Mouse (Mus musculus) stomach, embryonic 14.5 days (tissue): ENCODE measurements around the gene Tmem95. TPM values are rescaled to one million over a fixed set of nuclear protein-coding genes. Genes with fewer than 3 reads are reported as not detected.
A peak's percentile ranks its signal among the peaks of the same experiment; 100 is the strongest.

ENCODE experiments used
- ATAC-seq: fragments of 200-750 bp; cut with Nextera tagmentation; 2 replicates; pipeline ENCODE4 v1.8.0; 2017; ENCODE audit warnings: low read depth, moderate TSS enrichment; ENCODE audit not compliant: insufficient number of reproducible peaks, insufficient read depth, low FRiP score
- H3K27ac ChIP-seq: fragments of 300-500 bp; sonication (generic); 2 replicates; pipeline ENCODE4 v1.5.1; 2014; ENCODE audit warnings: mild to moderate bottlenecking, low read length, moderate library complexity, mixed read lengths
- H3K27me3 ChIP-seq: fragments of 300-500 bp; sonication (generic); 2 replicates; pipeline ENCODE4 v1.6.1; 2014; ENCODE audit warnings: low read length, control low read depth, mixed read lengths; ENCODE audit not compliant: control insufficient read depth, insufficient read depth
- H3K36me3 ChIP-seq: fragments of 300-500 bp; sonication (generic); 2 replicates; pipeline ENCODE4 v1.6.1; 2014; ENCODE audit warnings: mild to moderate bottlenecking, control low read depth, low read length, moderate library complexity, mixed read lengths; ENCODE audit not compliant: control insufficient read depth, insufficient read depth
- H3K4me1 ChIP-seq: fragments of 300-500 bp; sonication (generic); 2 replicates; pipeline ENCODE4 v1.6.1; 2014; ENCODE audit warnings: low read length, control low read depth, mixed read lengths; ENCODE audit not compliant: control insufficient read depth, insufficient read depth
- H3K4me2 ChIP-seq: fragments of 300-500 bp; sonication (generic); replicated peaks from 2 replicates; pipeline ENCODE4 v1.6.1; 2014; ENCODE audit warnings: low read depth, low read length, control low read depth
- H3K4me3 ChIP-seq: fragments of 300-500 bp; sonication (generic); 2 replicates; pipeline ENCODE4 v1.5.1; 2014; ENCODE audit warnings: low read depth, low read length, control low read depth
- H3K9ac ChIP-seq: fragments of 300-500 bp; sonication (generic); replicated peaks from 2 replicates; pipeline ENCODE4 v1.6.1; 2014; ENCODE audit warnings: low read depth, mild to moderate bottlenecking, control low read depth, low read length, moderate library complexity, mixed read lengths
- H3K9me3 ChIP-seq: fragments of 300-500 bp; sonication (generic); 2 replicates; pipeline ENCODE4 v1.6.1; 2016; ENCODE audit warnings: low read depth, low read length, control low read depth; ENCODE audit not compliant: control insufficient read depth
- WGBS: fragments of 180-500 bp; shearing (Covaris S2); extraction: QIAGEN DNeasy Blood & Tissue Kit; methylation state at CpG from one replicate; pipeline ENCODE4 v1.1.7; 2014; 5-methylcytosine and 5-hydroxymethylcytosine counted together
- polyA plus RNA-seq: library from polyadenylated mRNA; unstranded; fragments of >200 nt; fragmentation: Nextera tagmentation; extraction: Ambion mirVana; gene quantifications from 2 replicates; pipeline ENCODE4 v1.2.1, GENCODE M21; 2014

Tmem95 gene
- polyA plus RNA-seq, 1 experiment from 2014 or later, result not detected

DNA sequence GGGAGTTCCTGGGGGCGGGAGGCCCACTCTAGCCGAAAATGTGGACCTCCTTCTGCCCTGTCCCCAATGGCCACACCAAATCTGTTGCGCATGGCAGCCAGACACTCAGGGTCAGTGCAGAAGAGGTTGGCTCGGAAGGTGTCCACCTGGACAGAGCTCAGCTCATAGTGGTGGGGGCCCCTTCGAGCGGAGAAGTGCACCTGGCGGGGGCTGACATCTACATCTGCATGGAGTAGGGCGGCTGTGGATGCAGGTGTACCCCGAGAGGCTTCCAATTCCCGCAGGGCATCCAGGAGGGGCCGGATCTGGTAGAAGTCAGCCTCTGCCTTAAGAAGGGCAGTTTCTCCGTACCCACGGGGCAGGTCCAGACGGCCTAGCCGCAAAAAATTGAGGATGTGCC is 1.9 kb upstream of the Tmem95 start:
- Histone ChIP-seq H3K36me3 (no peaks in the 10 kb centered on the region), H3K9me3 (no peaks in the 10 kb centered on the region), H3K4me1 (peaks cover 23% of the 10 kb centered on the region), H3K4me2 (peak overlapping the region; percentile 71), H3K4me3 (peak overlapping the region; percentile 37), H3K27ac (no peak overlapping the region), H3K9ac (peak overlapping the region; percentile 25; the same call in 1 of the 2 replicates), H3K27me3 (no peaks in the 10 kb centered on the region)
- WGBS, result 46% methylated on average over 15 of the region's 15 CpGs
- ATAC-seq, result no peak

DNA sequence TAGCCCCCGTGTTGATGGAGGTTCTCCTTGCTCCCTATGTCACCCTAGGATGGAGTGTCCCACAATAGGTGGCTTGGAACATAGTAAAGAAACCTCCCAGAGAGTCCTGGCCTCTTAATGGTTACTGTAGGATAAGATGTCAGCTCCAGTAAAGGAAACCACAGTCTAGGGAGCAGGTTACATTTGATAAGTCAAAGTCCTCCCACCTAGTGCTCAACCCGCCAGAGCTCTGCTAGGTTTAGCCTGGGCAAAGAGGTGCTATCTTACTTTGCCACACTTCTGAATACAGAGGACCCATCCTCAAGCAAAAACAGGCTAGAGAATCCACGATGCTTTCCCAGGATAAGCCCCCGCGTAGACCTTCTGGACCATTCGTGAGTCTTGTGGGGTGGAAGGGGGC is 1.1 kb upstream of the Tmem95 start:
- Histone ChIP-seq H3K27ac (0 out of 2 replicates have a peak overlapping the region, but pooled peaks have one; percentile 7), H3K4me3 (peak overlapping the region; percentile 37), H3K4me2 (peak overlapping the region; percentile 71), H3K36me3 (no peaks in the 10 kb centered on the region), H3K4me1 (peaks cover 23% of the 10 kb centered on the region), H3K9me3 (no peaks in the 10 kb centered on the region), H3K9ac (no peak overlapping the region), H3K27me3 (no peaks in the 10 kb centered on the region)
- no peak for ATAC-seq
- WGBS, result 83% methylated on average over 6 of the region's 6 CpGs

DNA sequence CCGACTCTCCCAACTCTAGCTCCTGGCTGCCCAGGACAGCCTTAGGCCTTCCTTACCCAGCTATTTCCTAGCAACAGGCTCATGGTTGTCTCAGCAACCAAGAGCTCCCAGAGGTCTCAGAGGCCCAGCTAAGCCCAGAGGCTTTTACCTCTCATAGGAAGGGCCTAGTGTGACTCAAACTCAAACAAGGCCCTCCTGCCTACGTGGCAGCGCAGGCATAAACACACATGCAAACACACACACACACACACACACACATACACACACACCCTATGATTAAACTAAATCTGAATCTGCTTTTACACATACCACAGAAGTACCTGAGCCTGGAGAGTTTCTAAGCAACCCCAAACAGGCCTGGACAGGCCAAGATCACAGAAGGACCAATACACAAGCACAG is 581 bp upstream of the Tmem95 start:
- Histone ChIP-seq H3K9me3 (no peaks in the 10 kb centered on the region), H3K4me3 (no peak overlapping the region), H3K4me1 (peaks cover 23% of the 10 kb centered on the region), H3K36me3 (no peaks in the 10 kb centered on the region), H3K4me2 (no peak overlapping the region), H3K27ac (0 out of 2 replicates have a peak overlapping the region, but pooled peaks have one; percentile 7), H3K9ac (no peak overlapping the region), H3K27me3 (no peaks in the 10 kb centered on the region)
- no peak for ATAC-seq
- WGBS, result 78% methylated on average over 3 of the region's 3 CpGs

DNA sequence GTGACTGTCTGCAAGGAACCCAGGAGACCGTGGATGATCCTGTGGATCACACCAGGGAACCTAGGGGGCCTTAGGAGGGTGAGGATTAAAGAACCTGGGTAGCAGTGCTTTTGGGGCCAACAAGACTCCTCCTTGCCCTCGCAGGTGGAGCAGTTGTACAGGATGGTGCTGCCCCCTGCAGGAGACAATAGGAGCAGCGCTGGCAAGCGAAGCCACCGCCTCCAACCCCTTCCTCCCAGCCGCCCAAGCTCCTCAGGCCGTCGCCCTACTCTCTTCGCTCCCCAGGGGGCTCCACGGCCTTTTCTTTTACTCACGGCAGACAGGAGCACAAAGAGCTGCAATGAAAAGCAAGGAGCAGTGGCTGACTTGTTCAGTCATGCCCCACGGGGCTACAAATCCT is 951 bp downstream of the Tmem95 start:
- 3% methylated on average over 12 of the region's 12 CpGs for WGBS
- Histone ChIP-seq H3K4me2 (peak overlapping the region; percentile 19), H3K27me3 (no peaks in the 10 kb centered on the region), H3K36me3 (no peaks in the 10 kb centered on the region), H3K9me3 (no peaks in the 10 kb centered on the region), H3K27ac (peak overlapping the region; percentile 28; the same call in 1 of the 2 replicates), H3K9ac (no peak overlapping the region), H3K4me1 (peaks cover 23% of the 10 kb centered on the region), H3K4me3 (no peak overlapping the region)
- no peak for ATAC-seq

DNA sequence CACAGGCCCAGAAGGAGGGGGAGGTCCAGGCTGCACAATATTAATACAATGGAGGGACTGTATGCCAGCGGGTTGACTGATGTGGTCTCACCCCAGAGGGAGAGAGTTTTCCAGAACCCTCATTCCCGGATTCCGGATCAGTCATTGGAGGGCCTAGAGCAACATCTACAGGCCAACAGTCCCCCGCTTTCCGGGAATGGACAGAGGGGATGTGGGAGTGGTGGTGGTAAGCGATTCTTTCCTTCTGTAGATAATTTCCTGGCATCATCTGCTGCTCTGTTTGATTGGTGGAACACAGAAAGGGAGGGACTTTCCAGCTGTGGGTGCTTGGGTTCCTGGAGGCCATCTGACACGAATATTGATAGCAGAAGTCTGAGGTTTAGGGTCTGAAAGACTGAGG is 1.6 kb downstream of the Tmem95 start:
- Histone ChIP-seq H3K27ac (peak overlapping the region; percentile 28; the same call in 1 of the 2 replicates), H3K4me3 (no peak overlapping the region), H3K9me3 (no peaks in the 10 kb centered on the region), H3K27me3 (no peaks in the 10 kb centered on the region), H3K4me1 (peaks cover 20% of the 10 kb centered on the region), H3K36me3 (no peaks in the 10 kb centered on the region), H3K4me2 (no peak overlapping the region), H3K9ac (no peak overlapping the region)
- 36% methylated on average over 7 of the region's 7 CpGs for WGBS
- no peak for ATAC-seq

DNA sequence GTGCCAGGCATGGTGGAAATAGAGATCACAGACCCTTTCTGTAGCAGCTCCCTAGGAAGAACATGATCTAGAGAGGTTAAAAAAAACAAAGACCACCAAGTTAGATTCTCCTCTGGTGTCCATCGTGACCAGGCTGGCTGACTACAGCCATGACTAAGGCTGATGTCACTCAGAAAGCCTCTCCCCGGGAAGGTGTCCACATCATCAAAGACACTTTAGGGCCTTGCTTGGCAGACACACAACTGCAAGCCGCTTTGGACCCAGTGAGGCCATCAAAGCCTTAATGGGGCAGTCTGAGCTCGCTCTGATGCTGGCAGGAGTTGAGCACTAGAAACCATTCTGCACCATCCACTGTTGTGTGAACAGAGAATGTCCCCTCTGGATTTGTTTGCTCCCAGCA is 5.4 kb downstream of the Tmem95 start:
- WGBS, result 81% methylated on average over 4 of the region's 4 CpGs
- H3K9ac ChIP-seq, result no peak overlapping the region
- no peak overlapping the region for H3K4me3 ChIP-seq
- no peak overlapping the region for H3K27ac ChIP-seq
- no peaks in the 10 kb centered on the region for H3K9me3 ChIP-seq
- no peak overlapping the region for H3K4me2 ChIP-seq
- no peaks in the 10 kb centered on the region for H3K36me3 ChIP-seq
- H3K27me3 ChIP-seq, result no peaks in the 10 kb centered on the region
- H3K4me1 ChIP-seq, result peaks cover 7% of the 10 kb centered on the region; the same call in 1 of the 2 replicates
- no peak for ATAC-seq

DNA sequence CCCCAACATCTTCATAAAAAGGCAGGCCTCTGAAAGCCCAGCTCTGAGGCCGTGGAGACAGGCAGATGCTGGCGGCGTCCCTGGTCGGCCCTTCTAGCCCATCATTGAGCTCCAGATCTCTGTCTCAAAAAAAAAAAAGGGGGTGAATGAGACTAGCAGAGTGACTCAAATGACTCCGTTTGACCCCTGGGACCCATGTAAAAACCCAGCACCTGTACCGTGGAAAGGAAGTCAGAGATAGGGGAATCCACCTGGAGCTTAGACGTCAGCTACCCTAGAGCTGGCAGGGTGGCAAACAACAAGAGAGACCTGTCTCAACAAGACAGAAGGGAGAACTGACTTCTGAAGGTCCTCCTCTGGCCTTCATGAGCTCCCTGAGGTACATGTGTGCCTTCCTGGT is 6.0 kb downstream of the Tmem95 start:
- Histone ChIP-seq H3K36me3 (no peaks in the 10 kb centered on the region), H3K27ac (no peak overlapping the region), H3K4me1 (peaks cover 7% of the 10 kb centered on the region; the same call in 1 of the 2 replicates), H3K4me3 (no peak overlapping the region), H3K27me3 (no peaks in the 10 kb centered on the region), H3K9me3 (no peaks in the 10 kb centered on the region), H3K4me2 (no peak overlapping the region), H3K9ac (no peak overlapping the region)
- ATAC-seq, result no peak
- 87% methylated on average over 7 of the region's 7 CpGs for WGBS

DNA sequence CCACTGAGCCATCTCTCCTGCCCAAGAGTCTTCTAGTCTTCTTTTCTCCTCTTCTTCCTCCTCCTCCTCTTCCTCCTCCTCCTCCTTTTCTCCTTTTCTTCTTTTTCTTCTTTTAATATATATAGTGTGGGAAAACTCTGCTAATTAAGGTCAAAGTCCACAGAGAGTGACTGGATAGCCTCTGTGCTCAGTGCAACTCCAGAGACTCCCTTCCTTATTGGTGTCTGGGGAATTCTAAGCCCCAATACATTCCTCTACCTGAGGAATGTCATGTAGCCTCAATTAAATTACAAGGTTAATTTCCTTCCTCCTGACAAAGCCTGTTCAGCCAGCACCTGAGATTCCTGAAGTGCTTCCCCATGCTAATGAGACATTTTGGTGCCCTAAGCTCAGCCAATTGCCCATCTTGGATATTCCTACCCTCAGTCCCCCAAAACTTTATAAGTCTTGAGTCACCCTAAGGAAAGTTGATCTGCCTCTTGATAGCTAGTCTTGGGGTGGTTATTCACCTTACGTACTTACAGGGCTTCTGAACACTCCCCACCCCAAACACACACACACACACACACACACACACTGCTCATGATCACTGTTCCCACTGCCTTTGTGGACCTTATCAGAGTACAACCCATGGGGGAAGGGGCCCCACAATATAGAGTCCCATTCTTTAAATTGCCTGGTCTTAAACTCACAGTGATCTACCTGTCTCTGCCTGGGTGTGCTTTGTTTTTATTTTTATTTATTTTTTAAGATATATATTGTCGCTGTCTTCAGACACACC is 7.3 kb downstream of the Tmem95 start:
- no peaks in the 10 kb centered on the region for H3K36me3 ChIP-seq
- WGBS, result 78% methylated on average over 2 of the region's 2 CpGs

More for the DNA sequence above, 7.3 kb downstream of the Tmem95 start:
- ATAC-seq, result no peak
- Histone ChIP-seq H3K4me2 (no peak overlapping the region), H3K27ac (no peak overlapping the region), H3K9me3 (no peaks in the 10 kb centered on the region), H3K9ac (no peak overlapping the region), H3K4me3 (no peak overlapping the region), H3K27me3 (no peaks in the 10 kb centered on the region), H3K4me1 (peaks cover under 1% of the 10 kb centered on the region; the same call in 1 of the 2 replicates)
